Mouse (Mus musculus): Measurements from ENCODE around the gene Slc39a11. TPM values are rescaled to one million over a fixed set of nuclear protein-coding genes. Genes with fewer than 3 reads are reported as not detected.

Slc39a11 gene
- polyA plus RNA-seq, 1 experiment from 2014 or later, result 30.0 TPM

DNA sequence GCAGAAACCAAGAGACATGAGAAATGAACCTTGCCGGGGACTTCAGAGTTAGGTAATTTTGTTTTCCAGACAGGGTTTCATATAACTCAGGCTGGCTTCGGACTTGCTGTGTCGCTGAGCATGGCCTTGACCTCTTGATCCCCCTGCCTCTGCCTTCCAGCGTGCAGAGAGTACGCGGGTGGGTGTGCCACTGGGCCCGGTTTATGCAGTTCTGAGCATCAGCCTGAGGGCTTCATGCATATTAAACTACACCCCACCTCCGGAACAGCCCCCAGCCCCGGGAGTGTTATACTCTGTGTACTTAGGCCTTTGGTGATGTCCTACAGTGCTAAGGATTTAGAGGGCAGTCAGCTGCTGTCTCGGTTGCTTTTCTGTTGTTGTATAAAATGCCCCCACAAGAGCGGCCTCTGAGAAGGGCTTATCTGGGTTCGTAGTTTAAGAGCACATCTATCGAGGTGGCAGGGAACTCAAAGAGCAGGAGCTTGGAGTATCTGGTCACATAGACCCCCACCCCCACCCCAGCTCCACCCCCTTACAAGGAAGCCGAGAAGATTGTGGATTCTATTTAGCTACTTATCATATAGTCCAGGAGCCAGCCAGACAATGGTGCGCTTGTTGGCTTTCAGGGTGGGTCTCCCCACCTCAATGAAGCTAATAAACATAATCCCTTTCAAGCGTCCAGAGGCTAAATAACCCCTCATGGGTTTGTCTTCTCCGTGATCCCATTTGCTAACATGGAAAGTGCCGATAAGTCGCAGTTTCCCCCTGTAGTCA lies 283.4 kb downstream of the Slc39a11 start:
- ATAC-seq (ENCODE audit: insufficient number of reproducible peaks, low FRiP score, low TSS enrichment, low read depth), result no peak
- H3K4me3 ChIP-seq, result no peak overlapping the region
- H3K27ac ChIP-seq, result no peak overlapping the region
- no peak overlapping the region for H3K9ac ChIP-seq
- no peak overlapping the region for H3K4me2 ChIP-seq
- no peaks in the 10 kb centered on the region for H3K27me3 ChIP-seq
- no peaks in the 10 kb centered on the region for H3K36me3 ChIP-seq
- WGBS, result 50% methylated on average over 19 of the region's 19 CpGs
- no peaks in the 10 kb centered on the region for H3K9me3 ChIP-seq
- H3K4me1 ChIP-seq, result 0 out of 2 replicates have a peak, but pooled peaks cover 3% of the 10 kb centered on the region

- H3K4me3 ChIP-seq, result no peak overlapping the region
- no peak overlapping the region for H3K9ac ChIP-seq
- H3K27ac ChIP-seq, result no peak overlapping the region
- no peaks in the 10 kb centered on the region for H3K9me3 ChIP-seq
- H3K27me3 ChIP-seq, result no peaks in the 10 kb centered on the region
- no peak overlapping the region for H3K4me2 ChIP-seq
- ATAC-seq (ENCODE audit: insufficient number of reproducible peaks, low FRiP score, low TSS enrichment, low read depth), result no peak
- H3K4me1 ChIP-seq, result 0 out of 2 replicates have a peak, but pooled peaks cover 3% of the 10 kb centered on the region
- 50% methylated on average over 13 of the region's 13 CpGs for WGBS
- H3K36me3 ChIP-seq, result no peaks in the 10 kb centered on the region
Measured at GRCm38 (mm10) chr11:113363739-113364138, 286.1 kb downstream of the Slc39a11 start.

DNA sequence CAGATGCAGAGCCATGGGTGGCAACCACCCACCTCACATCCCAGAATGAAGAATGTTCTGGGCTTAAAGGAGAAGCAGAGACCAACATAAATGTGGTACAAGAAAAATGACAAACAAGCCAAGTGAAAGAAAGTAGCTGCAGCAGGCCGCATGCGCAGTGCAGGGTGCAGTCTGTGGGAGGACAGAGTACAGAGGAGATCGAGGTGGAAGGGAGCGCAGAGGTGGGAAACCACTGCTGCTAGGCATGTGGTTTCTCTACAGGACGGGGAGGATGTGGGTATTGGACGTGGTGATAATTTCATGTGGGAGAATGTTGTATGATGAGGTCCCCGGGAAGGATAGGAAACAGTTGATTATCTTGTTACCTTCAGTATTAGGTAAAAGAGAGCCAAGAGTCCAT lies 287.3 kb downstream of the Slc39a11 start:
- Histone ChIP-seq H3K36me3 (no peaks in the 10 kb centered on the region), H3K9ac (no peak overlapping the region), H3K9me3 (no peaks in the 10 kb centered on the region), H3K4me2 (no peak overlapping the region), H3K27me3 (no peaks in the 10 kb centered on the region), H3K27ac (no peak overlapping the region), H3K4me1 (0 out of 2 replicates have a peak, but pooled peaks cover 3% of the 10 kb centered on the region), H3K4me3 (no peak overlapping the region)
- ATAC-seq (ENCODE audit: insufficient number of reproducible peaks, low FRiP score, low TSS enrichment, low read depth), result no peak
- WGBS, result 87% methylated on average over 7 of the region's 7 CpGs

DNA sequence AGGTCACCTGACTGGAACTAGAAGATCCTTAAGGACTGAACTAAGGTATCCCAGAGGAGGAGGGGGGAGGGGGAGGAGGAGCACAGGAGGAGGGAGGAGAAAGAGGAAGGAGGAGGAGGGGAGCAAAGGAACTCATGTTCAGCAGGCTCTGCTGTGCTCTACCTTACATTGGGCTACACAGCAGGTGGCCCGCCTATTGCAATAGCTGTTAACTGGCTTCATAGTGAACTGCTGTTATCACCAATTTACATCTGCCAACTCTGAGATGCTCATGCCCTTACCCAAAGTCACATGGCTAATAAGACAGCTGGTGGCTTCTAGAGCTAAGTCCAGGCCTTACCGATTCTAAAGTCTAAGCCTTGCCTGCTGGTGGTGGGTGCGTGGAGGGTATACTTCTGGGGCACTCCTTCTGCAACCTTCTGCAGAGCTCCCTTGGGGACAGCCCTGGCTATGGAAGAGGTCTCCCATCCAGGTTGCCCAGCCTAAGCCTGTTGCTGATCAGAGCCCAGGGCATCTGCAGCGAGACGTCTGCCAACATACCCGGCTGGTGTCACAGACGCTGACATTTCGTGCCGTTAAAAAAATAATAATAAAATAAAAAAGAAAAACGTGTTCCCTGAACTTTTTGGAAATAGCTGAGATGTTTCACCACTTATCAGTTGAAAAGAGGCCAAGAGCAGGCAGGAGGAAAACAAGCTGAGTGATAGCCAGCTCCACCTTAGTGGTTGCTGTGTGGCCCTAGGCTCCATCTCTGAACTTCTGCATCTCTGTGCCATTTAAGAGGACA lies 289.6 kb downstream of the Slc39a11 start:
- no peak overlapping the region for H3K9ac ChIP-seq
- no peaks in the 10 kb centered on the region for H3K4me1 ChIP-seq
- no peak for ATAC-seq (ENCODE audit: insufficient number of reproducible peaks, low FRiP score, low TSS enrichment, low read depth)
- no peaks in the 10 kb centered on the region for H3K36me3 ChIP-seq
- H3K27ac ChIP-seq, result no peak overlapping the region
- H3K27me3 ChIP-seq, result no peaks in the 10 kb centered on the region
- no peak overlapping the region for H3K4me3 ChIP-seq
- WGBS, result 81% methylated on average over 10 of the region's 10 CpGs
- no peaks in the 10 kb centered on the region for H3K9me3 ChIP-seq
- H3K4me2 ChIP-seq, result no peak overlapping the region

GRCm38 (mm10) chr11:113355932-113356331 lies 293.9 kb downstream of the Slc39a11 start:
- WGBS, result 91% methylated on average over 5 of the region's 5 CpGs
- no peak overlapping the region for H3K4me2 ChIP-seq
- H3K36me3 ChIP-seq, result no peaks in the 10 kb centered on the region
- no peak for ATAC-seq (ENCODE audit: insufficient number of reproducible peaks, low FRiP score, low TSS enrichment, low read depth)
- H3K27me3 ChIP-seq, result no peaks in the 10 kb centered on the region
- no peak overlapping the region for H3K4me3 ChIP-seq
- no peak overlapping the region for H3K9ac ChIP-seq
- H3K9me3 ChIP-seq, result no peaks in the 10 kb centered on the region
- H3K4me1 ChIP-seq, result no peaks in the 10 kb centered on the region
- H3K27ac ChIP-seq, result no peak overlapping the region

DNA sequence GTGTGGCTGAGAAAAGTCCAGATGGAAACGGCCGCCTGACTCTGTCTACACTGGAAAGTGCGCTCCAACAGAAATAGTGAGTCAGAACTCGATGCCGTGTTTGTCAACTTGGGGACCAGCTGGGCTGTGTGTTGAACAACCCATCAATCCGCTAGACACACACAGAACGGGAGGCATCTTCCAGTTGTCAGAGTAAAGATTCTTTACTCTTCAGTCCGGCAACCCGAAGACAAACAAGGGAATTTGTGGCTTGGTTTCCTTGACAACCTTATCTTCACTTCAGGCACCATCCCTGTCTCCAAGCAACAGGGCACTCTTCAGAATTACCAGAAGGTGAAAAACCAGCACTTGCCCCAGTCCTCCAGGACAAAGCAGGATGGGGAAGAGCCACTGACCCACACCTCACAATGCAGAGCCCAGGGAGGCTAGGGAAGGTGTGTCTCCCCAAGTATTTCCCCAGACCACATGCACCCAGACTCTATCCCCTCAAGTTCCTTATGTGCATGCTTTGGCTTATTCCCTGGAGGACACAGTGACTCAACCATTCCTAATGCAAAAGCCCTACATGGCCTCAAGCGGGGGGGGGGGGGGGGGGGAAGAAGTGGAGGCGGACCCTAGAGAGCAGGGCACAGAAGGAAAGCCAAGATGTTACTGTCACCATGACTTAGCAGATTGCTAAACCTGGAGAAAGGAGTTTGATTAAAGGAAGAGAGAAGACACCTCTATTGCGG lies 297.6 kb downstream of the Slc39a11 start:
- no peak for ATAC-seq (ENCODE audit: insufficient number of reproducible peaks, low FRiP score, low TSS enrichment, low read depth)
- Histone ChIP-seq H3K36me3 (0 out of 2 replicates have a peak, but pooled peaks cover 3% of the 10 kb centered on the region), H3K4me2 (no peak overlapping the region), H3K9me3 (peaks cover 10% of the 10 kb centered on the region), H3K4me1 (no peaks in the 10 kb centered on the region), H3K4me3 (no peak overlapping the region), H3K9ac (no peak overlapping the region), H3K27me3 (no peaks in the 10 kb centered on the region), H3K27ac (no peak overlapping the region)
- 65% methylated on average over 11 of the region's 12 CpGs for WGBS

DNA sequence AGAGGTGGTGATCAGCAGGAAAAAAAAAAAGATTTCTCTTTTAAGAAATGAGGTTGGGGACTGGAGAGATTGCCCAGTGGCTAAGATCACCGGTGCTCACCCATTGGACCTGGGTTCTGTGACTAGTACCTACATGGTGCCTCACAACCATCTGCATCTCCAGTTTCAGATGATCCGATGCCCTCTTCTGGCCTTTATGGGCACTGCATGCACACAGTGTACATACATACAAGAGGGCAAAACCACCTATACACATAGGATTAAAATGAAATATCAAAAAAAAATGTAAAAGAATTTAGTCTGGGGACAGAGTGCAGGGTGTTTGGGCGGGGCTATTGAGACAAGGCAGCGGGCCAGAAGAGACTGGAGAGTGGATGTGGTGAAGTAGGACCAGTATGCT lies 299.3 kb downstream of the Slc39a11 start:
- H3K27ac ChIP-seq, result no peak overlapping the region
- H3K27me3 ChIP-seq, result no peaks in the 10 kb centered on the region
- ATAC-seq (ENCODE audit: insufficient number of reproducible peaks, low FRiP score, low TSS enrichment, low read depth), result no peak
- H3K4me2 ChIP-seq, result no peak overlapping the region
- H3K4me3 ChIP-seq, result no peak overlapping the region
- 91% methylated on average over 4 of the region's 4 CpGs for WGBS
- no peak overlapping the region for H3K9ac ChIP-seq
- H3K36me3 ChIP-seq, result 0 out of 2 replicates have a peak, but pooled peaks cover 3% of the 10 kb centered on the region
- peaks cover 10% of the 10 kb centered on the region for H3K9me3 ChIP-seq
- peaks cover 3% of the 10 kb centered on the region; the same call in 1 of the 2 replicates for H3K4me1 ChIP-seq

DNA sequence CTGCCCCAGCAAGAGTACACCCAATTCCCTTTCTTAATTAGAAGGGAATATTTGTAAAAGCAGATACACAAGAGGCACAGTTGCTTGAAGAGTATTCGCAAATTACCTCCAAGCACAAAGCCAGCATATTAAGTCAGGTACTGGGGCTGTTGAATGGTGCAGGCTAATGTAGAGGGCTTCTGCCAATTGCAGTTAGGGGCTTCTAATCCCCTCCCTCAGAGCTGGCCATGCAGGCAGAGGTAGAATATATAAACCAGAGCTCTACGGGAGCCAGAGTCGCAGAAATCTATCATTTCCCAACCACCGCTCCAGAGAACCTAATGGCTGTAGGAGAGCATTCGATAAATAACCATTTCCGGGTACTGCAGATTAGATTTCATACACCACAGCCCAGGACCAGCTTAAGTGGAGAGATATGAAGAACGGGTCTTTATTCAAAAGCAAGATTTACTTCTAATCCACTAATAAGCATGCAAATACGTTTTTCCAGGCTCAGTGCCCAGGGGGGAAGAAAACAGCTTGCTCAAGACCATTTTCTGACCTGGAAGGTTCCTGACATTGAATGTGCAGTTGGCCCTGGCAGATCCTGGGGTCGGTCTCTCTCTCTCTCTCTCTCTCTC lies 302.9 kb downstream of the Slc39a11 start:
- Histone ChIP-seq H3K9ac (no peak overlapping the region), H3K4me1 (peaks cover 3% of the 10 kb centered on the region; the same call in 1 of the 2 replicates), H3K36me3 (0 out of 2 replicates have a peak, but pooled peaks cover 3% of the 10 kb centered on the region), H3K4me3 (no peak overlapping the region), H3K27ac (no peak overlapping the region), H3K27me3 (no peaks in the 10 kb centered on the region), H3K9me3 (peaks cover 10% of the 10 kb centered on the region), H3K4me2 (no peak overlapping the region)
- ATAC-seq (ENCODE audit: insufficient number of reproducible peaks, low FRiP score, low TSS enrichment, low read depth), result no peak
- WGBS, result 68% methylated on average over 9 of the region's 9 CpGs

GRCm38 (mm10) chr11:113339770-113340169 lies 310.1 kb downstream of the Slc39a11 start:
- Histone ChIP-seq H3K36me3 (no peaks in the 10 kb centered on the region), H3K4me1 (0 out of 2 replicates have a peak, but pooled peaks cover 5% of the 10 kb centered on the region), H3K9me3 (no peaks in the 10 kb centered on the region), H3K4me2 (no peak overlapping the region), H3K27ac (no peak overlapping the region), H3K4me3 (no peak overlapping the region), H3K9ac (no peak overlapping the region), H3K27me3 (no peaks in the 10 kb centered on the region)
- ATAC-seq (ENCODE audit: insufficient number of reproducible peaks, low FRiP score, low TSS enrichment, low read depth), result no peak
- WGBS, result 55% methylated on average over 8 of the region's 8 CpGs

GRCm38 (mm10) chr11:113338581-113338980 lies 311.3 kb downstream of the Slc39a11 start:
- no peak overlapping the region for H3K27ac ChIP-seq
- H3K9me3 ChIP-seq, result no peaks in the 10 kb centered on the region
- H3K27me3 ChIP-seq, result no peaks in the 10 kb centered on the region
- no peak overlapping the region for H3K4me2 ChIP-seq
- no peak overlapping the region for H3K4me3 ChIP-seq
- no peak overlapping the region for H3K9ac ChIP-seq
- H3K4me1 ChIP-seq, result peaks cover 12% of the 10 kb centered on the region
- ATAC-seq (ENCODE audit: insufficient number of reproducible peaks, low FRiP score, low TSS enrichment, low read depth), result no peak
- WGBS, result 49% methylated on average over 5 of the region's 5 CpGs
- H3K36me3 ChIP-seq, result no peaks in the 10 kb centered on the region

- Histone ChIP-seq H3K27ac (no peak overlapping the region), H3K9ac (no peak overlapping the region), H3K36me3 (no peaks in the 10 kb centered on the region), H3K4me3 (no peak overlapping the region), H3K4me1 (peaks cover 12% of the 10 kb centered on the region), H3K27me3 (no peaks in the 10 kb centered on the region), H3K4me2 (no peak overlapping the region), H3K9me3 (no peaks in the 10 kb centered on the region)
- no peak for ATAC-seq (ENCODE audit: insufficient number of reproducible peaks, low FRiP score, low TSS enrichment, low read depth)
- 93% methylated on average over 5 of the region's 5 CpGs for WGBS
Measured at GRCm38 (mm10) chr11:113335706-113336105, 314.2 kb downstream of the Slc39a11 start.
